Mouse (Mus musculus) kidney, embryonic 16.5 days (tissue): ENCODE measurements around the gene Kbtbd8. TPM values are rescaled to one million over a fixed set of nuclear protein-coding genes. Genes with fewer than 3 reads are reported as not detected.

Experiments used
- ATAC-seq: fragments of 200-750 bp; cut with Nextera tagmentation; 2 replicates; pipeline ENCODE4 v1.8.0; 2017; ENCODE audit warnings: moderate TSS enrichment; ENCODE audit not compliant: low FRiP score, low TSS enrichment
- H3K27ac ChIP-seq: fragments of 300-500 bp; sonication (generic); 2 replicates; pipeline ENCODE4 v1.5.1; 2014; ENCODE audit warnings: low read length
- H3K27me3 ChIP-seq: fragments of 300-500 bp; sonication (generic); 2 replicates; pipeline ENCODE4 v1.6.1; 2014; ENCODE audit warnings: low read length, control low read depth, mixed read lengths; ENCODE audit not compliant: insufficient read depth
- H3K36me3 ChIP-seq: fragments of 300-500 bp; sonication (generic); 2 replicates; pipeline ENCODE4 v1.6.1; 2014; ENCODE audit warnings: low read length, control low read depth, mixed read lengths; ENCODE audit not compliant: insufficient read depth
- H3K4me1 ChIP-seq: fragments of 300-500 bp; sonication (generic); 2 replicates; pipeline ENCODE4 v1.6.1; 2014; ENCODE audit warnings: low read length, control low read depth, mixed read lengths; ENCODE audit not compliant: insufficient read depth
- H3K4me2 ChIP-seq: fragments of 300-500 bp; sonication (generic); replicated peaks from 2 replicates; pipeline ENCODE4 v1.6.1; 2014; ENCODE audit warnings: low read depth, low read length
- H3K4me3 ChIP-seq: fragments of 300-500 bp; sonication (generic); 2 replicates; pipeline ENCODE4 v1.5.1; 2014; ENCODE audit warnings: mild to moderate bottlenecking, low read length
- H3K9ac ChIP-seq: fragments of 300-500 bp; sonication (generic); replicated peaks from 2 replicates; pipeline ENCODE4 v1.6.1; 2014; ENCODE audit warnings: low read length
- H3K9me3 ChIP-seq: fragments of 300-500 bp; sonication (generic); 2 replicates; pipeline ENCODE4 v1.6.1; 2016; ENCODE audit warnings: low read length, control low read depth
- WGBS: fragments of 180-500 bp; shearing (Covaris S2); extraction: QIAGEN DNeasy Blood & Tissue Kit; methylation state at CpG from one replicate; pipeline ENCODE4 v1.1.7; 2014; 5-methylcytosine and 5-hydroxymethylcytosine counted together
- polyA plus RNA-seq: library from polyadenylated mRNA; unstranded; fragments of >200 nt; fragmentation: Nextera tagmentation; extraction: Ambion mirVana; gene quantifications from 2 replicates; pipeline ENCODE4 v1.2.1, GENCODE M21; 2015

Gene Kbtbd8
- polyA plus RNA-seq, 1 experiment from 2014 or later: 3.2 TPM

DNA sequence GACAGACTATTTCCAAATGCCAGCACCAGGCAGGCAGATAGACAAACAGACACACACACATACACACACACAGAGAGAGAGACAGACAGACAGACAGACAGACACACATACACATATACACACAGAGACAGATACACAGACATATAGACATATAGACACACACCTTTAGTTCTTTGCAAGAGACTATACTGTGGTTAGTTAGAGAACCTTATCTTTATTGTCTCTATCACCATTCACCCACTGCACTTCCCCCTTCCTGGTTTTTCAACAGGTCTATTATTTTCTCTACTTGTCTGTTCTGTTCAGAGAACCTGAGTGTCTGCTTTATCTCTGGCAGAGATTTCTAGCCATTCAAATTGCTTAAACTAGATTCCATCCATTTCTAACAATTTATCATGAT is 48.6 kb downstream of the Kbtbd8 start:
- Histone ChIP-seq H3K27ac (no peak overlapping the region), H3K4me1 (peaks cover 5% of the 10 kb centered on the region), H3K36me3 (no peaks in the 10 kb centered on the region), H3K9me3 (no peaks in the 10 kb centered on the region), H3K9ac (no peak overlapping the region), H3K27me3 (no peaks in the 10 kb centered on the region), H3K4me2 (no peak overlapping the region), H3K4me3 (no peak overlapping the region)
- no peak for ATAC-seq

DNA sequence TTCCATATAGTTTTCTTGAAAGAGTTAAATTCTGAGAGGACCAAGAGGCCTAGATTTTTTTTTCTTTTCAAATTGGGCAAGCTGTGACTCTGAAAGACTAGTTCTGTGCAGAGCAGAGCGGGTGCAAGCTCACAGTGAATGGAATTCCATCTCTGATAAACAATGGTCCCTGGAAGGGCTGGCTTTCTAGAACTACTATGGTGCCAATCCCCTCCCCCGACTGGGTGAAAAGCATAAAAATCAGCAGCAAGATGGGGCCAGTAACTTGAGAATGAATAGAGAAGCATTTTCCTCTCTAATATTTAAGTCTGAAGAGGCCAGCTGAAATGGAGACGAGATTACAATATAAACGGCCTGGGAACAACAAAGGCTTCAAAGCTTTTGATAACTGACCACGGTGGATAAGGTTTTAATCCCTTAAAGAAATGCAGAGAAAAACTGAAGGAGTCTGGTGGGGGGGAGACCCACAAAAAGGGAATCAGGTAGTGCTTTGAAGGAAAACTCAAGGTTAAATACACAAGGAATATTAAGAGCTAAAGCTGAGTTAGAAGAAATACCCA is 50.7 kb downstream of the Kbtbd8 start:
- Histone ChIP-seq H3K9me3 (no peaks in the 10 kb centered on the region), H3K27me3 (no peaks in the 10 kb centered on the region), H3K4me2 (no peak overlapping the region), H3K4me1 (peaks cover 5% of the 10 kb centered on the region), H3K36me3 (no peaks in the 10 kb centered on the region), H3K4me3 (no peak overlapping the region), H3K9ac (no peak overlapping the region), H3K27ac (no peak overlapping the region)
- ATAC-seq: no peak
- 42% methylated on average over 5 of the region's 5 CpGs for WGBS

DNA sequence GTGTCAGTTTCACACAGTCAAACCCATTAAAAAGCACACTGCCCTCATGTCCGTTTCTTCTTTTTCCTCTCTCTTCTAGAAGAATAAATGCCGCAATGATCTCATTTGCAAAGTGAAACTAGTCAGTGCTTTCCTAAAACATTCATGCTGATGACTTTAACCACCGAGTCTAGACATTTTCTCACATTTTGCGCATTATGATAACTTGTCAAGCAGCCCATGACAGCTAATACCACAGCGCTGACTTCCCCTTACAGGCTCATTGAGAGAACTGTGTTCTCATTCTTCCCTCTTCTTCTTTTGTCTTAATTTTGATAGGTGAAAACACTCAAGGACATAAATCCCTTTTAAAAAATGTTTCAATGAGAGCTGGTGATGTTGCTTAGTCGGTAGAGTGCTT is 52.4 kb downstream of the Kbtbd8 start:
- Histone ChIP-seq H3K4me1 (no peaks in the 10 kb centered on the region), H3K4me3 (no peak overlapping the region), H3K4me2 (no peak overlapping the region), H3K9me3 (no peaks in the 10 kb centered on the region), H3K27me3 (no peaks in the 10 kb centered on the region), H3K9ac (no peak overlapping the region), H3K27ac (no peak overlapping the region), H3K36me3 (no peaks in the 10 kb centered on the region)
- 80% methylated on average over 6 of the region's 6 CpGs for WGBS
- ATAC-seq: no peak

DNA sequence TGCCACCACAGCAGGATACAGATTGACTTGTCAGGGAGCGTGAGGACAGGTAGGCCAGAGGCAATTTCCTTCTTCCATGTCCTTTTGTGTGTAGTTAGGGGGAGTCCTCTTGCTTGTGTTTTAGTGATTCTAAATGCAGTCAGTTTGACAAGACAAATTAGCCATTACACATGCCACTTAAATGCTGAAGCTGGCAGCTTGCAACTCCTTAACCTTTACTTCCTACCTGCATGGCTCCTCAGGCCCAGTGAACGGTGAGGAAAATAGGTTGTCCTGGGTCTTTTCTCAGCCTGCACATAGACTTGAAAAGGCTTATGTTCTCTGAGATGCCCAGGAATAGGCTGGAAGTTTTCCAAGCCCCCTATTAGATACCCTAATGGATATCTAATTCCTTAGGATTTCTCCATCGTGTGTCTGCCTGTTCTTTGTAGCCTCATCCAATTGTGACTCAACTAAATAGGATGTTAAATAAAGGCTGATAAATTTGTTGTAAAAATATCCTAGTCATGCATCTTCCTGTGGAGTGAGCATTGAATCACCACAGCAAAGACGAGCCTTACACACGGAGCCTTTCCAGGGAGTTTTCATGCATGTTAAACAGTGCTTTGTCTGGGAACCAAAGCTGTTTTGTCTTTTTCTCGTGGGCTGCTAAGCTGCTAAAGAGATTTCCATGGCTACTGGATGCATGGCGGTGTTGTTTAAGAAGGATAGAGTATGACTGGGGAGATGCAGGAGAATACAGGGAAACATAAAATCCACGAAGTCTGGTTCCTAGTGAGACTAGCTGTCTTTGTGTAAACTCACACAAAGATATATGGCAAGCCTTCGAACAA is 57.5 kb downstream of the Kbtbd8 start:
- no peak overlapping the region for H3K4me3 ChIP-seq
- no peak overlapping the region for H3K4me2 ChIP-seq
- no peaks in the 10 kb centered on the region for H3K9me3 ChIP-seq
- H3K4me1 ChIP-seq: no peaks in the 10 kb centered on the region
- no peak overlapping the region for H3K27ac ChIP-seq
- H3K27me3 ChIP-seq: no peaks in the 10 kb centered on the region
- WGBS: 77% methylated on average over 9 of the region's 9 CpGs
- no peak overlapping the region for H3K9ac ChIP-seq
- H3K36me3 ChIP-seq: no peaks in the 10 kb centered on the region
- no peak for ATAC-seq

Other genes starting within 250 kb of the Kbtbd8 start
- gene Gm10234, start 204.9 kb downstream of the Kbtbd8 start, polyA plus RNA-seq: not detected in 2 replicates